Comparison of ENCODE assay signal across 8 mouse cellular contexts in the genomic region with DNA sequence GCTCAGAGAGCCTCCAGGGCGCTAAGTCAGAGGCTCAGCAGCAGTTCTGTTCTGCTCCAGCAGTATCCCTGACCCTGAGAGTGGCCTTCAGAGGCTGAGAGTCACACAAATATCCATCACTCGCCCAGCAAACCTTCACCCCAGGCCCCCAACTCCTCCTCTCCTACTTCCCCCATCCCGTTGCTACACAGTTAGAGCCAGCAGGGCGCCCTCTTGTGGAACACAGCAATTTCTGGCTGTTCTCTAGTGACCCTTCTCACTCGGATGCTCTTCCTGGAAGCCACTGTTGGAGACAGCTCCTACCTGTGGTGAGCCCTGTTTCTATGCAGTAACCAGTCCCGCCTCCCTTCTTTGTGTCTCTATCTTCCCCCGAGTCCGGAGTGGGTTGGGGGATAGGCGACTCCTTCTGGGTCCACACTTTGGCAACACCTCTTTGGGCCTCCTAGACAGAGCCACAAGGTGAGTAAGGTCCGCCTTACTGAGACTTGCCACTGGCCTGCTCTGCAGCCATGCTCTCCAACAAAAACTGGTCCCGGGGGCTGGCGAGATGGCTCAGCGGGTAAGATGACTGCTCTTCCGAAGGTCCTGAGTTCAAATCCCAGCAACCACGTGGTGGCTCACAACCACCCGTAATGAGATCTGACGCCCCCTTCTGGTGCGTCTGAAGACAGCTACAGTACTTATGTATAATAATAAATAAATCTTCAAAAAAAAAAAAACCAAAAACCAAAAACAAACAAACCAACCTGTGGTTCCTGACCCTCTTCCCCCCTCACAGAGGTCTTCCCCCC. TPM values are rescaled to one million over a fixed set of nuclear protein-coding genes. Genes with fewer than 3 reads are reported as not detected.
DNase-seq lines count a peak whose midpoint lies in the region; ATAC-seq and TF ChIP-seq lines count a peak whose summit lies in the region.

No protein-coding gene starts in this region.

- H3K4me3 ChIP-seq in G1E (ENCODE audit: low read depth, low read length), result peak overlapping the region; percentile 80
- peak overlapping the region; percentile 93 for H3K4me3 ChIP-seq in forebrain, embryonic 14.5 days (ENCODE audit: low read depth, low read length)
- H3K4me3 ChIP-seq in layer of hippocampus, adult 2 months, result peak overlapping the region; percentile 63; the same call in 1 of the 2 replicates
- peak overlapping the region; percentile 96 for H3K4me3 ChIP-seq in lung, embryonic 16.5 days (ENCODE audit: low read length)

- peak; percentile 56 for ATAC-seq in G1E (ENCODE audit: extremely low read depth, insufficient number of reproducible peaks, low FRiP score, poor library complexity, severe bottlenecking)
- peak; percentile 56; the same call in 1 of the 2 replicates for ATAC-seq in cerebellum, adult (ENCODE audit: insufficient number of reproducible peaks, low FRiP score, low TSS enrichment)
- peak; percentile 42; the same call in 1 of the 2 replicates for ATAC-seq in forebrain, embryonic 14.5 days
- ATAC-seq in lung, embryonic 16.5 days (ENCODE audit: low read depth), result peak; percentile 26; the same call in 1 of the 2 replicates

- peaks cover 7% of the 10 kb centered on the region for H3K9me3 ChIP-seq in G1E (replicated peaks)
- H3K9me3 ChIP-seq in forebrain, embryonic 14.5 days (replicated peaks; ENCODE audit: control insufficient read depth, low read length), result no peaks in the 10 kb centered on the region
- H3K9me3 ChIP-seq in lung, embryonic 16.5 days (ENCODE audit: control insufficient read depth, low read length), result no peaks in the 10 kb centered on the region

- peak; percentile 86 for TF ChIP-seq CTCF in G1E (IDR thresholded peaks at IDR 0.05; ENCODE audit: low read depth, low read length)
- peak; percentile 75 for TF ChIP-seq CTCF in layer of hippocampus, adult 2 months (conservative IDR thresholded peaks at IDR 0.05)

- DNase-seq in G1E (ENCODE audit: low spot score), result peak; percentile 94
- peak; percentile 91 for DNase-seq in forebrain, embryonic 14.5 days (ENCODE audit: low spot score)
- DNase-seq in heart, postnatal 25 days (ENCODE audit: low spot score), result peak; percentile 62
- DNase-seq in layer of hippocampus, adult 2 months (ENCODE audit: low spot score in 2 of 2), result peak; percentile 74 to 80
- DNase-seq in ovary, postnatal 14 days (ENCODE audit: low spot score), result peak; percentile 82
- DNase-seq in thymus, postnatal 14 days, result peak; percentile 91

- H3K27ac ChIP-seq in forebrain, embryonic 14.5 days (ENCODE audit: low read depth, low read length), result peak overlapping the region; percentile 94; the same call in 1 of the 2 replicates
- H3K27ac ChIP-seq in layer of hippocampus, adult 2 months, result peak overlapping the region; percentile 89
- H3K27ac ChIP-seq in lung, embryonic 16.5 days (ENCODE audit: low read length), result peak overlapping the region; percentile 99

- intact Hi-C loops in heart, postnatal 25 days (cut with DNase I), result loop anchor here (2.0 kb wide), 1 partner anchor 17 kb away; no protein-coding TSS in a partner anchor

- peak overlapping the region; percentile 35; the same call in 1 of the 2 replicates for H3K9ac ChIP-seq in forebrain, embryonic 14.5 days (ENCODE audit: low read length)
- peak overlapping the region; percentile 100; the same call in 1 of the 2 replicates for H3K9ac ChIP-seq in lung, embryonic 16.5 days (ENCODE audit: low read length)

- WGBS in forebrain, embryonic 14.5 days, result 15% methylated on average over 18 of the region's 18 CpGs
- WGBS in lung, embryonic 16.5 days, result 15% methylated on average over 18 of the region's 18 CpGs

- peaks cover 38% of the 10 kb centered on the region for H3K27me3 ChIP-seq in G1E (ENCODE audit: insufficient read depth, low read length)
- peaks cover 27% of the 10 kb centered on the region for H3K27me3 ChIP-seq in forebrain, embryonic 14.5 days (replicated peaks; ENCODE audit: control insufficient read depth, insufficient read depth, low read length)
- peaks cover 12% of the 10 kb centered on the region; the same call in 1 of the 2 replicates for H3K27me3 ChIP-seq in lung, embryonic 16.5 days (ENCODE audit: control insufficient read depth, insufficient read depth, low read depth, low read length)

- H3K36me3 ChIP-seq in G1E (replicated peaks), result peaks cover 23% of the 10 kb centered on the region
- peaks cover 9% of the 10 kb centered on the region for H3K36me3 ChIP-seq in forebrain, embryonic 14.5 days (ENCODE audit: control insufficient read depth, insufficient read depth, low read length)
- H3K36me3 ChIP-seq in lung, embryonic 16.5 days (ENCODE audit: control insufficient read depth, insufficient read depth, low read length), result 0 out of 2 replicates have a peak, but pooled peaks cover 2% of the 10 kb centered on the region

- H3K4me1 ChIP-seq in G1E (ENCODE audit: insufficient read depth, low read depth, low read length), result peaks cover 74% of the 10 kb centered on the region
- peaks cover 29% of the 10 kb centered on the region for H3K4me1 ChIP-seq in forebrain, embryonic 14.5 days (ENCODE audit: control insufficient read depth, insufficient read depth, low read length)
- peaks cover 57% of the 10 kb centered on the region for H3K4me1 ChIP-seq in lung, embryonic 16.5 days (replicated peaks; ENCODE audit: control insufficient read depth, insufficient read depth, low read length)

- H3K4me2 ChIP-seq in forebrain, embryonic 14.5 days (ENCODE audit: low read length), result peak overlapping the region; percentile 91
- H3K4me2 ChIP-seq in lung, embryonic 16.5 days (ENCODE audit: low read depth, low read length), result peak overlapping the region; percentile 82

RNA-seq across cellular contexts. Expression of a gene that starts 0.8 kb away (rescaled TPM):
- 150 and 168 TPM in 2 replicates for total RNA-seq in G1E (2014; fragmentation: Nextera tagmentation)
- 121 and 131 TPM in 2 replicates for total RNA-seq in G1E (2017)
- polyA plus RNA-seq in G1E (2012), result 461 and 512 TPM in 2 replicates
- polyA plus RNA-seq in forebrain, embryonic 14.5 days (2014; fragmentation: Nextera tagmentation; extraction: Ambion mirVana), result 61.7 and 65.4 TPM in 2 replicates
- total RNA-seq in heart, postnatal 25 days (2021), result 100 to 1,000 TPM; 206 to 215 TPM
- total RNA-seq in layer of hippocampus, adult 2 months (2021), result 100 to 1,000 TPM; 152 to 160 TPM
- polyA plus RNA-seq in lung, embryonic 16.5 days (2015; fragmentation: Nextera tagmentation; extraction: Ambion mirVana), result 42.4 and 43.5 TPM in 2 replicates

RNA-seq across cellular contexts. Expression of a gene that starts 3.2 kb away (rescaled TPM):
- 0.98 TPM in 1 of 2 replicates, not detected in the other for total RNA-seq in G1E (2014; fragmentation: Nextera tagmentation)
- 0.17 and 0.33 TPM in 2 replicates for total RNA-seq in G1E (2017)
- 0.53 and 0.80 TPM in 2 replicates for polyA plus RNA-seq in G1E (2012)
- polyA plus RNA-seq in forebrain, embryonic 14.5 days (2014; fragmentation: Nextera tagmentation; extraction: Ambion mirVana), result 1.0 and 1.8 TPM in 2 replicates
- 1 to 10 TPM; 6.4 to 6.7 TPM for total RNA-seq in heart, postnatal 25 days (2021)
- total RNA-seq in layer of hippocampus, adult 2 months (2021), result under 1 TPM; 0.44 to 0.52 TPM
- 11.1 and 11.3 TPM in 2 replicates for polyA plus RNA-seq in lung, embryonic 16.5 days (2015; fragmentation: Nextera tagmentation; extraction: Ambion mirVana)

RNA-seq across cellular contexts. Expression of a gene that starts 31.0 kb away (rescaled TPM):
- 60.7 and 75.5 TPM in 2 replicates for total RNA-seq in G1E (2014; fragmentation: Nextera tagmentation)
- 205 and 214 TPM in 2 replicates for total RNA-seq in G1E (2017)
- 94.5 and 98.9 TPM in 2 replicates for polyA plus RNA-seq in G1E (2012)
- polyA plus RNA-seq in forebrain, embryonic 14.5 days (2014; fragmentation: Nextera tagmentation; extraction: Ambion mirVana), result 94.1 and 155 TPM in 2 replicates
- total RNA-seq in heart, postnatal 25 days (2021), result 10 to 100 TPM; 29.5 to 35.7 TPM
- total RNA-seq in layer of hippocampus, adult 2 months (2021), result 10 to 100 TPM; 19.6 to 20.1 TPM
- 181 and 206 TPM in 2 replicates for polyA plus RNA-seq in lung, embryonic 16.5 days (2015; fragmentation: Nextera tagmentation; extraction: Ambion mirVana)

RNA-seq across cellular contexts. Expression of a gene that starts 44.8 kb away (rescaled TPM):
- not detected in 2 replicates for total RNA-seq in G1E (2014; fragmentation: Nextera tagmentation)
- total RNA-seq in G1E (2017), result 0.29 and 0.87 TPM in 2 replicates
- not detected in 2 replicates for polyA plus RNA-seq in G1E (2012)
- 10.3 and 15.7 TPM in 2 replicates for polyA plus RNA-seq in forebrain, embryonic 14.5 days (2014; fragmentation: Nextera tagmentation; extraction: Ambion mirVana)
- total RNA-seq in heart, postnatal 25 days (2021), result 1 to 10 TPM; 7.7 to 9.8 TPM
- 100 to 1,000 TPM; 194 to 210 TPM for total RNA-seq in layer of hippocampus, adult 2 months (2021)
- 13.5 and 15.8 TPM in 2 replicates for polyA plus RNA-seq in lung, embryonic 16.5 days (2015; fragmentation: Nextera tagmentation; extraction: Ambion mirVana)

RNA-seq across cellular contexts. Expression of a gene that starts 55.6 kb away (rescaled TPM):
- total RNA-seq in G1E (2014; fragmentation: Nextera tagmentation) (not detected in 2 replicates), G1E (2017) (0.06 TPM in 1 of 2 replicates, not detected in the other)
- 0.05 TPM in 1 of 2 replicates, not detected in the other for polyA plus RNA-seq in G1E (2012)
- polyA plus RNA-seq in forebrain, embryonic 14.5 days (2014; fragmentation: Nextera tagmentation; extraction: Ambion mirVana), result 2.0 and 2.1 TPM in 2 replicates
- 100 to 1,000 TPM; 147 TPM for total RNA-seq in heart, postnatal 25 days (2021)
- total RNA-seq in layer of hippocampus, adult 2 months (2021), result 10 to 100 TPM; 10.1 to 10.6 TPM
- 9.4 and 10.3 TPM in 2 replicates for polyA plus RNA-seq in lung, embryonic 16.5 days (2015; fragmentation: Nextera tagmentation; extraction: Ambion mirVana)

Comparison
In these comparisons a context has a peak if more than half of its experiments do, and no peak if none do; other contexts are left out.
1. Peak in every context shown above with its lines: DNase-seq, ATAC-seq, H3K4me3 ChIP-seq and H3K27ac ChIP-seq.